Mouse (Mus musculus): ENCODE results near the gene Rad51b. TPM values are rescaled to one million over a fixed set of nuclear protein-coding genes. Genes with fewer than 3 reads are reported as not detected.

Gene Rad51b
- total and polyA plus RNA-seq, 3 experiments, result 6.5 to 8.6 (median 8.5) TPM

DNA sequence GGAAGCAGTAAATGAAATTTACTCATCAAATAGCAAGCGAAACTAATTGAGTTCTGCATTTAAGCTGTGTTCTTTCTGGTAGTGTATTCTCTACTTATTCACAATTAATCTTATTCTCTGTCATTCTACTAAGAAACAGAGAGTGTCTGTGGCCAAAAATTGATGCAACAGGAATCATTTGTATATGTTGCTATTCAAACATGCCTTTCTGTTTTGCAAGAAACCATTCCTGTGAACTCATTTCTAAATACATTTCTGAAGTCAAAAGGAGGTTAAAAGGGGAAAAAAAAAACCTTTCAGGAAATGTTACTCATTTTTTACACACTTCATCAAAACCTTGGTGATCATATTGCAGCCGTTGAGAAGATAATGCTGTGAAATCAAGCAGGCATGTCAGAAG is 96.6 kb downstream of the Rad51b start:
- Histone ChIP-seq H3K4me1 (ENCODE audit: control insufficient read depth in 1 of 2, insufficient read depth in 2 of 2) (no peaks in the 10 kb centered on the region), H3K4me3 (replicated peaks in 1 of 3; ENCODE audit: low read depth in 2 of 3, low read length in 2 of 3, poor library complexity in 1 of 3) (no peak overlapping the region), H3K9ac (ENCODE audit: insufficient read depth, low read depth) (no peak overlapping the region), H3K27ac (ENCODE audit: insufficient read depth, low read depth) (no peak overlapping the region), H3K4me2 (ENCODE audit: insufficient read depth, low read depth, poor library complexity, severe bottlenecking) (no peak overlapping the region), H3K36me3 (replicated peaks in 1 of 2; ENCODE audit: control insufficient read depth in 1 of 2, insufficient read depth in 1 of 2, low read length in 1 of 2) (peaks cover 0 to 2% of the 10 kb centered on the region in 2 experiments), H3K79me2 (replicated peaks; ENCODE audit: control insufficient read depth, extremely low read depth, insufficient read depth, poor library complexity, severe bottlenecking) (no peaks in the 10 kb centered on the region), H3K9me3 (replicated peaks; ENCODE audit: low read length) (no peaks in the 10 kb centered on the region), H3K27me3 (replicated peaks) (no peaks in the 10 kb centered on the region)
- dilution Hi-C loops (cut with MboI; ENCODE audit: extremely low pct_ligation_motif_present, extremely low pct_unique_long_range_greater_than_20kb, low sequenced_read_pairs), result no loop called here
- in situ Hi-C loops (cut with MboI; ENCODE audit: low pct_ligation_motif_present, low pct_unique_long_range_greater_than_20kb, low sequenced_read_pairs), result no loop called here
- TF ChIP-seq EP300 (IDR thresholded peaks at IDR 0.05; ENCODE audit: low read length) (no peak), MAZ (IDR thresholded peaks at IDR 0.05; ENCODE audit: low read depth, low read length) (no peak), USF2 (conservative IDR thresholded peaks at IDR 0.05; ENCODE audit: low read depth, low read length) (no peak), MXI1 (IDR thresholded peaks at IDR 0.05; ENCODE audit: low read depth, low read length) (no peak), ZC3H11A (IDR thresholded peaks at IDR 0.05; ENCODE audit: low read depth, low read length) (no peak), CHD2 (IDR thresholded peaks at IDR 0.05; ENCODE audit: low read length) (no peak), JUND (conservative IDR thresholded peaks at IDR 0.05; ENCODE audit: low read depth, low read length) (no peak), USF1 (IDR thresholded peaks at IDR 0.05; ENCODE audit: low read depth, low read length) (no peak), ZMIZ1 (IDR thresholded peaks at IDR 0.05; ENCODE audit: low read depth, low read length) (no peak), MEF2A (IDR thresholded peaks at IDR 0.05; ENCODE audit: borderline replicate concordance, low read depth, low read length) (no peak), TCF12 (IDR thresholded peaks at IDR 0.05; ENCODE audit: low read depth, low read length) (no peak), NELFE (IDR thresholded peaks at IDR 0.05; ENCODE audit: low read depth, low read length) (no peak), IRF4 (IDR thresholded peaks at IDR 0.05; ENCODE audit: low read depth, low read length) (no peak), POLR2A (IDR thresholded peaks at IDR 0.05; ENCODE audit: low read depth, low read length) (no peak), KAT2A (IDR thresholded peaks at IDR 0.05; ENCODE audit: insufficient replicate concordance, low read length) (no peak)
- no peak for DNase-seq (ENCODE audit: extremely low read depth)

DNA sequence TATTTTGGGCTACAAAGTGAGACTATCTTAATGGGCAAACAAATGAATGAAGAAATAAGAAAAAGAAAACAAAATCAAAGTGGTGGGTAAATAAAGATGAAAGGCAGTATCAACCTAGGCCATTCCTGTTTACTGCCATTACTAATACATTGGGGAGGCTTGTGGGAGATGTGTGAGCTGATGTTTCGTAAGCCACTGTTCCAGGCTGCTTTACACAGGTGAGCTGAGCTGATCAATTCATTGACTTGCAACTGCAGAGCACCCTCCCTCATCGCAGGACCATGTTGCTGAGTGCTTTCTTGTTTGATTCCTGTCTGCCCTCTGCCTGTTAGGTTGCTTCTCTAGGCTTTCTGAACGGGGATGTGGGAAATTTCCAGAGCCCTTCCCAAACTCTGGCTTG is 106.9 kb downstream of the Rad51b start:
- dilution Hi-C loops (cut with MboI; ENCODE audit: extremely low pct_ligation_motif_present, extremely low pct_unique_long_range_greater_than_20kb, low sequenced_read_pairs), result no loop called here

More for the DNA sequence above, 106.9 kb downstream of the Rad51b start:
- Histone ChIP-seq H3K4me2 (ENCODE audit: insufficient read depth, low read depth, poor library complexity, severe bottlenecking) (no peak overlapping the region), H3K79me2 (replicated peaks; ENCODE audit: control insufficient read depth, extremely low read depth, insufficient read depth, poor library complexity, severe bottlenecking) (no peaks in the 10 kb centered on the region), H3K36me3 (replicated peaks in 1 of 2; ENCODE audit: control insufficient read depth in 1 of 2, insufficient read depth in 1 of 2, low read length in 1 of 2) (peaks cover 0 to 2% of the 10 kb centered on the region in 2 experiments), H3K27ac (ENCODE audit: insufficient read depth, low read depth) (no peak overlapping the region), H3K9me3 (replicated peaks; ENCODE audit: low read length) (no peaks in the 10 kb centered on the region), H3K4me3 (replicated peaks in 1 of 3; ENCODE audit: low read depth in 2 of 3, low read length in 2 of 3, poor library complexity in 1 of 3) (no peak overlapping the region), H3K27me3 (replicated peaks) (no peaks in the 10 kb centered on the region), H3K4me1 (ENCODE audit: control insufficient read depth in 1 of 2, insufficient read depth in 2 of 2) (no peaks in the 10 kb centered on the region), H3K9ac (ENCODE audit: insufficient read depth, low read depth) (no peak overlapping the region)
- no peak for DNase-seq (ENCODE audit: extremely low read depth)
- TF ChIP-seq NRF1 (IDR thresholded peaks at IDR 0.05; ENCODE audit: low read depth, low read length), result no peak
- TF ChIP-seq SMC3 (IDR thresholded peaks at IDR 0.05; ENCODE audit: low read depth, low read length), result no peak
- no peak for TF ChIP-seq USF2 (conservative IDR thresholded peaks at IDR 0.05; ENCODE audit: low read depth, low read length)
- TF ChIP-seq JUN (IDR thresholded peaks at IDR 0.05; ENCODE audit: insufficient read depth, low read depth, low read length), result no peak
- TF ChIP-seq PAX5 (IDR thresholded peaks at IDR 0.05; ENCODE audit: low read length), result no peak
- no peak for TF ChIP-seq RAD21 (IDR thresholded peaks at IDR 0.05; ENCODE audit: low read depth, low read length)
- TF ChIP-seq POLR2A (IDR thresholded peaks at IDR 0.05; ENCODE audit: low read depth, low read length), result no peak
- TF ChIP-seq MXI1 (IDR thresholded peaks at IDR 0.05; ENCODE audit: low read depth, low read length), result no peak
- no peak for TF ChIP-seq TCF12 (IDR thresholded peaks at IDR 0.05; ENCODE audit: low read depth, low read length)
- TF ChIP-seq TBP (conservative IDR thresholded peaks at IDR 0.05; ENCODE audit: low read depth, low read length), result no peak
- no peak for TF ChIP-seq POLR2AphosphoS2 (IDR thresholded peaks at IDR 0.05; ENCODE audit: low read depth, low read length)
- TF ChIP-seq ZC3H11A (IDR thresholded peaks at IDR 0.05; ENCODE audit: low read depth, low read length), result no peak
- no peak for TF ChIP-seq GABPA (IDR thresholded peaks at IDR 0.05; ENCODE audit: insufficient replicate concordance, low read depth, low read length)
- TF ChIP-seq SIN3A (IDR thresholded peaks at IDR 0.05; ENCODE audit: low read length), result no peak
- TF ChIP-seq BHLHE40 (IDR thresholded peaks at IDR 0.05; ENCODE audit: low read depth, low read length), result no peak
- no peak for TF ChIP-seq ELF1 (IDR thresholded peaks at IDR 0.05; ENCODE audit: low read depth, low read length)
- in situ Hi-C loops (cut with MboI; ENCODE audit: low pct_ligation_motif_present, low pct_unique_long_range_greater_than_20kb, low sequenced_read_pairs), result no loop called here
